Mouse (Mus musculus): ENCODE measurements around the gene 4930548H24Rik. TPM values are rescaled to one million over a fixed set of nuclear protein-coding genes. Genes with fewer than 3 reads are reported as not detected.
A peak's percentile ranks its signal among the peaks of the same experiment; 100 is the strongest.
"Not testable (repeated sequence)": the region's sequence is repeated elsewhere in the genome, so short reads cannot be mapped to it uniquely, and the experiment has no call there.

Gene 4930548H24Rik
- total and polyA plus RNA-seq, 2 experiments from 2014 or later = 1.6 TPM; not detected in 1

GRCm38 (mm10) chr5:31512481-31512880, 26.9 kb downstream of the 4930548H24Rik start:
- Histone ChIP-seq H3K9ac (no peak overlapping the region), H3K27ac (ENCODE audit: low read depth, low read length) (no peak overlapping the region), H3K4me1 (ENCODE audit: insufficient read depth) (no peaks in the 10 kb centered on the region), H3K4me3 (ENCODE audit: low read depth, low read length) (no peak overlapping the region), H3K9me3 (ENCODE audit: low read length) (no peaks in the 10 kb centered on the region), H3K36me3 (ENCODE audit: insufficient read depth) (peaks cover 81% of the 10 kb centered on the region), H3K27me3 (ENCODE audit: insufficient read depth, low read length) (no peaks in the 10 kb centered on the region), H3K4me2 (ENCODE audit: low read depth) (no peak overlapping the region)
- WGBS = 78% methylated on average over 1 of the region's 1 CpGs
- no peak for DNase-seq
- no peak for ATAC-seq
- TF ChIP-seq CTCF (IDR thresholded peaks at IDR 0.05; ENCODE audit: low read depth) = no peak

DNA sequence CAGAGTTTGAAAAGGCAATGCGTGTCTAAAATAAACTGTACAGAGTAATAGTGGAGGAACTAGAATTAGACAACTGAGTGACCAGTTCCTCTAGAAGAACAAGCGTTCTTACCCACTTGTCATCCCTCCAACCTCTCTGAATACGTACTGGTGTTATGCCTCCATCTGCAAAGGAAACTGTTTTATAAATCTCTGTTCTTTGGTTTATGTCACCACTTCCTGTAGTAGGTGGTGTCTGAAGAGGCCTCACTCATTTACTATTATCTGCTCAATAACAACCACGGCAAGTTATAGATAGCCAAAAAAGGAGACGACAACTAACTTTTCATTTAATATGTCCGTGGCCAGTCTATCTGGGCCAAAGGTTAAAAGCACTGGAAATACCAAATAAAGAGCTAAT, 35.0 kb downstream of the 4930548H24Rik start:
- H3K36me3 ChIP-seq (ENCODE audit: insufficient read depth) = peaks cover 63% of the 10 kb centered on the region
- 96% methylated on average over 6 of the region's 6 CpGs for WGBS
- no peak for TF ChIP-seq CTCF (IDR thresholded peaks at IDR 0.05; ENCODE audit: low read depth)

GRCm38 (mm10) chr5:31526354-31527116, 41.0 kb downstream of the 4930548H24Rik start, which contains the start of gene Slc4a1ap:
Slc4a1ap (plus strand) TSS chr5:31526995.
- Histone ChIP-seq H3K9me3 (ENCODE audit: low read length) (no peaks in the 10 kb centered on the region), H3K36me3 (ENCODE audit: insufficient read depth) (peaks cover 29% of the 10 kb centered on the region), H3K4me1 (ENCODE audit: insufficient read depth) (peaks cover 18% of the 10 kb centered on the region), H3K27me3 (ENCODE audit: insufficient read depth, low read length) (no peaks in the 10 kb centered on the region), H3K4me3 (ENCODE audit: low read depth, low read length) (peak within 1 kb of the TSS; percentile 84), H3K4me2 (ENCODE audit: low read depth) (peak within 1 kb of the TSS; percentile 96), H3K27ac (ENCODE audit: low read depth, low read length) (peak within 1 kb of the TSS; percentile 88), H3K9ac (peak within 1 kb of the TSS; percentile 80)
- DNase-seq (peak; percentile 92), ATAC-seq (peak; percentile 94)
- TF ChIP-seq CTCF (IDR thresholded peaks at IDR 0.05; ENCODE audit: low read depth) = no peak
- 2% methylated on average over 28 of the region's 28 CpGs for WGBS

More for the DNA sequence above, 35.0 kb downstream of the 4930548H24Rik start:
- Histone ChIP-seq H3K27ac (ENCODE audit: low read depth, low read length) (no peak overlapping the region), H3K4me1 (ENCODE audit: insufficient read depth) (no peaks in the 10 kb centered on the region; the same call in 1 of the 2 replicates), H3K9me3 (ENCODE audit: low read length) (no peaks in the 10 kb centered on the region), H3K4me3 (ENCODE audit: low read depth, low read length) (no peak overlapping the region), H3K9ac (no peak overlapping the region), H3K27me3 (ENCODE audit: insufficient read depth, low read length) (no peaks in the 10 kb centered on the region), H3K4me2 (ENCODE audit: low read depth) (no peak overlapping the region)
- no peak for ATAC-seq
- no peak for DNase-seq

- WGBS = 6% methylated on average over 40 of the region's 40 CpGs
- Histone ChIP-seq H3K9me3 (ENCODE audit: low read length) (no peaks in the 10 kb centered on the region), H3K4me2 (ENCODE audit: low read depth) (peak overlapping the region; percentile 96), H3K9ac (peak overlapping the region; percentile 80), H3K27me3 (ENCODE audit: insufficient read depth, low read length) (no peaks in the 10 kb centered on the region), H3K4me3 (ENCODE audit: low read depth, low read length) (peak overlapping the region; percentile 84), H3K4me1 (ENCODE audit: insufficient read depth) (peaks cover 18% of the 10 kb centered on the region), H3K36me3 (ENCODE audit: insufficient read depth) (peaks cover 32% of the 10 kb centered on the region), H3K27ac (ENCODE audit: low read depth, low read length) (peak overlapping the region; percentile 88)
- DNase-seq (no peak), ATAC-seq (peak; percentile 30; the same call in 1 of the 2 replicates)
- TF ChIP-seq CTCF (IDR thresholded peaks at IDR 0.05; ENCODE audit: low read depth) = no peak
Measured at GRCm38 (mm10) chr5:31527117-31527680, 41.7 kb downstream of the 4930548H24Rik start.

DNA sequence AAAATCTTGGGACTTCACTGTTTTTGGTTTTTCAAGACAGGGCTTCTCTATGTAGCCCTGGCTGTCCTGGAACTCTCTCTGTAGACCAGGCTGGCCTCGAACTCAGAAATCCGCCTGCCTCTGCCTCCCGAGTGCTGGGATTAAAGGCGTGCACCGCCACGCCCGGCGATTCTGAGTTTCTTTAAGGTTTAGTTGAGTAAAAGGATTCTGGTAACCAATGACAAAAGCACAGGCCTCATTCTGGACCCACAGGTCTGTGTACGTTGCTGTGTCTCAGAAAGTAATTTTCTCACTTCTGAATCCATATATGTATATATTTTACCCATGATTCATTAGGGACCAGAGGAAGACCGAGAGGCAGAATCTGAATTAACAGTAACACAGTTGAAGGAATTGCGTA, 42.2 kb downstream of the 4930548H24Rik start, which contains the start of gene Supt7l:
Supt7l (minus strand) TSS at position 101 of the 400 bp plus-strand sequence.
- H3K4me1 ChIP-seq (ENCODE audit: insufficient read depth) = peaks cover 18% of the 10 kb centered on the region
- ATAC-seq; DNase-seq; H3K27me3 ChIP-seq (ENCODE audit: insufficient read depth, low read length); H3K9me3 ChIP-seq (ENCODE audit: low read length): not testable (repeated sequence)
- peak within 1 kb of the TSS; percentile 84 for H3K4me3 ChIP-seq (ENCODE audit: low read depth, low read length)
- peak within 1 kb of the TSS; percentile 80 for H3K9ac ChIP-seq
- peak within 1 kb of the TSS; percentile 96 for H3K4me2 ChIP-seq (ENCODE audit: low read depth)
- WGBS = 80% methylated on average over 11 of the region's 11 CpGs
- H3K27ac ChIP-seq (ENCODE audit: low read depth, low read length) = peak within 1 kb of the TSS; percentile 88
- peaks cover 32% of the 10 kb centered on the region for H3K36me3 ChIP-seq (ENCODE audit: insufficient read depth)

GRCm38 (mm10) chr5:31528560-31528959, 43.0 kb downstream of the 4930548H24Rik start:
- DNase-seq = no peak
- 60% methylated on average over 2 of the region's 2 CpGs for WGBS
- H3K4me3 ChIP-seq (ENCODE audit: low read depth, low read length) = no peak overlapping the region
- H3K4me1 ChIP-seq (ENCODE audit: insufficient read depth) = peaks cover 18% of the 10 kb centered on the region
- H3K9ac ChIP-seq = no peak overlapping the region
- peaks cover 33% of the 10 kb centered on the region for H3K36me3 ChIP-seq (ENCODE audit: insufficient read depth)
- no peak for ATAC-seq
- no peak for TF ChIP-seq CTCF (IDR thresholded peaks at IDR 0.05; ENCODE audit: low read depth)
- no peak overlapping the region for H3K27ac ChIP-seq (ENCODE audit: low read depth, low read length)
- no peaks in the 10 kb centered on the region for H3K27me3 ChIP-seq (ENCODE audit: insufficient read depth, low read length)
- no peak overlapping the region for H3K4me2 ChIP-seq (ENCODE audit: low read depth)
- H3K9me3 ChIP-seq (ENCODE audit: low read length) = no peaks in the 10 kb centered on the region

GRCm38 (mm10) chr5:31535228-31535627, 49.7 kb downstream of the 4930548H24Rik start:
- H3K27ac ChIP-seq (ENCODE audit: low read depth, low read length) = no peak overlapping the region
- no peaks in the 10 kb centered on the region for H3K27me3 ChIP-seq (ENCODE audit: insufficient read depth, low read length)
- no peak overlapping the region for H3K4me2 ChIP-seq (ENCODE audit: low read depth)
- no peak overlapping the region for H3K4me3 ChIP-seq (ENCODE audit: low read depth, low read length)
- H3K9me3 ChIP-seq (ENCODE audit: low read length) = no peaks in the 10 kb centered on the region
- H3K9ac ChIP-seq = no peak overlapping the region
- TF ChIP-seq CTCF (IDR thresholded peaks at IDR 0.05; ENCODE audit: low read depth) = no peak
- no peaks in the 10 kb centered on the region for H3K4me1 ChIP-seq (ENCODE audit: insufficient read depth)
- ATAC-seq (no peak), DNase-seq (no peak)
- 91% methylated on average over 2 of the region's 2 CpGs for WGBS
- peaks cover 73% of the 10 kb centered on the region for H3K36me3 ChIP-seq (ENCODE audit: insufficient read depth)

Other genes starting within 250 kb of the 4930548H24Rik start
- 106 and 132 TPM in 2 replicates for gene Nrbp1, start 244.9 kb upstream of the 4930548H24Rik start, total RNA-seq (2014; rRNA removed)
- 127 and 133 TPM in 2 replicates for gene Nrbp1, start 244.9 kb upstream of the 4930548H24Rik start, polyA plus RNA-seq (2015; fragmentation: Nextera tagmentation; extraction: Ambion mirVana)
- gene Gm9970, start 244.5 kb upstream of the 4930548H24Rik start, total RNA-seq (2014; rRNA removed) = 0.62 and 0.92 TPM in 2 replicates
- 0.29 and 0.51 TPM in 2 replicates for gene Gm9970, start 244.5 kb upstream of the 4930548H24Rik start, polyA plus RNA-seq (2015; fragmentation: Nextera tagmentation; extraction: Ambion mirVana)
- gene Krtcap3, start 234.0 kb upstream of the 4930548H24Rik start, total RNA-seq (2014; rRNA removed) = 2.6 and 8.6 TPM in 2 replicates
- 2.2 and 2.5 TPM in 2 replicates for gene Krtcap3, start 234.0 kb upstream of the 4930548H24Rik start, polyA plus RNA-seq (2015; fragmentation: Nextera tagmentation; extraction: Ambion mirVana)
- 31.1 and 42.6 TPM in 2 replicates for gene Ift172, start 194.6 kb upstream of the 4930548H24Rik start, total RNA-seq (2014; rRNA removed)
- 9.9 and 12.8 TPM in 2 replicates for gene Ift172, start 194.6 kb upstream of the 4930548H24Rik start, polyA plus RNA-seq (2015; fragmentation: Nextera tagmentation; extraction: Ambion mirVana)
- 156 and 201 TPM in 2 replicates for gene Fndc4, start 189.7 kb upstream of the 4930548H24Rik start, total RNA-seq (2014; rRNA removed)
- gene Fndc4, start 189.7 kb upstream of the 4930548H24Rik start, polyA plus RNA-seq (2015; fragmentation: Nextera tagmentation; extraction: Ambion mirVana) = 108 and 111 TPM in 2 replicates
- gene Gckr, start 188.3 kb upstream of the 4930548H24Rik start, total RNA-seq (2014; rRNA removed) = 0.05 and 1.5 TPM in 2 replicates
- gene Gckr, start 188.3 kb upstream of the 4930548H24Rik start, polyA plus RNA-seq (2015; fragmentation: Nextera tagmentation; extraction: Ambion mirVana) = 0.23 and 0.54 TPM in 2 replicates
- 85.0 and 101 TPM in 2 replicates for gene Zfp512, start 33.3 kb upstream of the 4930548H24Rik start, total RNA-seq (2014; rRNA removed)
- 60.3 and 80.2 TPM in 2 replicates for gene Zfp512, start 33.3 kb upstream of the 4930548H24Rik start, polyA plus RNA-seq (2015; fragmentation: Nextera tagmentation; extraction: Ambion mirVana)
- gene Gpn1, start 9.0 kb downstream of the 4930548H24Rik start, total RNA-seq (2014; rRNA removed) = 36.6 and 40.4 TPM in 2 replicates
- gene Gpn1, start 9.0 kb downstream of the 4930548H24Rik start, polyA plus RNA-seq (2015; fragmentation: Nextera tagmentation; extraction: Ambion mirVana) = 65.9 and 68.4 TPM in 2 replicates
- 29.3 and 36.9 TPM in 2 replicates for gene Slc4a1ap, start 41.3 kb downstream of the 4930548H24Rik start, total RNA-seq (2014; rRNA removed)
- gene Slc4a1ap, start 41.3 kb downstream of the 4930548H24Rik start, polyA plus RNA-seq (2015; fragmentation: Nextera tagmentation; extraction: Ambion mirVana) = 16.6 and 25.6 TPM in 2 replicates
- 25.2 and 29.6 TPM in 2 replicates for gene Supt7l, start 42.1 kb downstream of the 4930548H24Rik start, total RNA-seq (2014; rRNA removed)
- 10.6 and 19.7 TPM in 2 replicates for gene Supt7l, start 42.1 kb downstream of the 4930548H24Rik start, polyA plus RNA-seq (2015; fragmentation: Nextera tagmentation; extraction: Ambion mirVana)
- 166 and 203 TPM in 2 replicates for gene Mrpl33, start 111.2 kb downstream of the 4930548H24Rik start, total RNA-seq (2014; rRNA removed)
- 295 and 354 TPM in 2 replicates for gene Mrpl33, start 111.2 kb downstream of the 4930548H24Rik start, polyA plus RNA-seq (2015; fragmentation: Nextera tagmentation; extraction: Ambion mirVana)
- gene Rbks, start 211.9 kb downstream of the 4930548H24Rik start, total RNA-seq (2014; rRNA removed) = 0.90 and 2.2 TPM in 2 replicates
- gene Rbks, start 211.9 kb downstream of the 4930548H24Rik start, polyA plus RNA-seq (2015; fragmentation: Nextera tagmentation; extraction: Ambion mirVana) = 2.3 and 3.4 TPM in 2 replicates
- 42.6 and 42.7 TPM in 2 replicates for gene Babam2, start 211.9 kb downstream of the 4930548H24Rik start, total RNA-seq (2014; rRNA removed)
- 58.4 and 61.5 TPM in 2 replicates for gene Babam2, start 211.9 kb downstream of the 4930548H24Rik start, polyA plus RNA-seq (2015; fragmentation: Nextera tagmentation; extraction: Ambion mirVana)

All from forebrain, postnatal 0 days (tissue).